Mouse (Mus musculus) bone marrow, adult 2 months (tissue): ENCODE measurements around the gene Atf4.

ENCODE experiments used
- CTCF ChIP-seq: fragments of 200-500 bp; IDR thresholded peaks from 2 replicates; pipeline ENCODE4 v1.5.1; 2011; ENCODE audit warnings: low read length, control low read depth; ENCODE audit not compliant: control insufficient read depth, insufficient read depth
- POLR2A ChIP-seq: fragments of 200-500 bp; IDR thresholded peaks from 2 replicates; pipeline ENCODE4 v1.6.1; 2011; ENCODE audit warnings: low read depth, mild to moderate bottlenecking, control low read depth, low read length, borderline replicate concordance; ENCODE audit not compliant: control insufficient read depth

DNA sequence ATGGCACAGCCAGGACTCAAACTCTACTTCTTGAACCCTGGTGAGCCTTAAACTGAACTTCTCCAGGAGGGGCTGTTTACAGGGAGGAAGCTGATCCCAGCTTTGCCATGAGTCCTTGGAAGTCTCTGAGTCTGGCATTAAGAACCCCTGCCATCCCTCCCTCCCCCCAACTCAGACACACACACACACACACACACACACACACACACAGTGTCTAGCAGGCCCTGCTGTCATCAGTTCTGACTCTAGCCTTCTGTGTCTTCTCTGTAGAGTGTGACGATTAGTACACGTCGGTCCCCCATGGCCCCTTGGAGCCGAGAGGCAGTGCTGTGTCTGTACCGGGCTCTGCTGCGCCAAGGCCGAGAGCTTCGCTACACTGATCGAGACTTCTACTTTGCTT is 19.4 kb upstream of the Atf4 start, which contains the start of gene AC140267.1:
- TF ChIP-seq POLR2A (no peak), CTCF (no peak)
